ENCODE assay signal across 8 mouse cellular contexts in the genomic region with DNA sequence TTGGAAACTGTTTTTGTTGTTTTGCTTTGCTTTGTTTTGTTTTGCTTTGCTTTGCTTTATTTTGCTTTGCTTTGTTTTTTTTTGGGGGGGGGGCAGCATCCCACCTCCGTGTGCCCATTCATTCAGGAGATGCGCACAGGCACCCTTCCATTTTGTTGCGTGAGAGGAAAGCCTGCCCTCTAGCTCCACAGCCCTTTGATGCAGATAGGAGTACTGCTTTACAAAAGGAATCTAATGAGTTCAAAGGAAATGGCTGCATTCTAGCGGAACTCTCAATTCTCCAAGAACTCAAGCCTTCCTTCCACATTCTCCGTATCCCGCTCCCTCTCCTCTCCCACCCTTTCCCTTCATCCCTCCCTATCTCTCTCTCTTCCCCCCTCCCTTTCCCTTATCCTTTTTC.
DNase-seq lines count a peak whose midpoint lies in the region; ATAC-seq and TF ChIP-seq lines count a peak whose summit lies in the region.

No protein-coding gene starts in this region.

- H3K4me2 ChIP-seq in forebrain, embryonic 15.5 days (replicated peaks): peak overlapping the region; percentile 44
- peak overlapping the region; percentile 42 for H3K4me2 ChIP-seq in lung, embryonic 16.5 days (ENCODE audit: low read depth, low read length)

- TF ChIP-seq EP300 in MEL (IDR thresholded peaks at IDR 0.05; ENCODE audit: low read depth in 1 of 2, low read length in 2 of 2): no peak

- H3K27me3 ChIP-seq in MEL (ENCODE audit: control insufficient read depth in 1 of 2, insufficient read depth in 2 of 2, low read length in 2 of 2): no peaks in the 10 kb centered on the region
- no peaks in the 10 kb centered on the region for H3K27me3 ChIP-seq in forebrain, embryonic 15.5 days
- H3K27me3 ChIP-seq in lung, embryonic 16.5 days (ENCODE audit: control insufficient read depth, insufficient read depth, low read depth, low read length): no peaks in the 10 kb centered on the region
- no peaks in the 10 kb centered on the region for H3K27me3 ChIP-seq in kidney, adult 2 months (replicated peaks; ENCODE audit: control insufficient read depth, insufficient read depth, low read length)

- intact Hi-C loops in gastrocnemius, postnatal 14 days (cut with DNase I; ENCODE audit: low total_unique reads): no loop called here

- H3K9ac ChIP-seq in MEL (ENCODE audit: control insufficient read depth, low read depth, low read length, poor library complexity, severe bottlenecking): no peak overlapping the region
- peak overlapping the region; percentile 29; the same call in 1 of the 2 replicates for H3K9ac ChIP-seq in forebrain, embryonic 15.5 days (replicated peaks)
- no peak overlapping the region for H3K9ac ChIP-seq in lung, embryonic 16.5 days (ENCODE audit: low read length)

- no peak overlapping the region for H3K27ac ChIP-seq in MEL (ENCODE audit: control insufficient read depth, low read depth, low read length)
- no peak overlapping the region for H3K27ac ChIP-seq in forebrain, embryonic 15.5 days (replicated peaks)
- H3K27ac ChIP-seq in lung, embryonic 16.5 days (ENCODE audit: low read length): no peak overlapping the region
- no peak overlapping the region for H3K27ac ChIP-seq in kidney, adult 2 months (ENCODE audit: insufficient read depth, low read depth, low read length)

- TF ChIP-seq RAD21 in MEL (IDR thresholded peaks at IDR 0.05; ENCODE audit: low read depth, low read length): no peak; the same call in 1 of the 2 replicates

- no peaks in the 10 kb centered on the region for H3K79me2 ChIP-seq in MEL (ENCODE audit: control insufficient read depth, insufficient read depth, low read length, poor library complexity)

- no peak for ATAC-seq in forebrain, embryonic 15.5 days (replicated peaks)
- no peak for ATAC-seq in lung, embryonic 16.5 days (ENCODE audit: low read depth)

- peak; percentile 50 for DNase-seq in embryo, embryonic 10 days (ENCODE audit: low spot score)
- DNase-seq in embryo, embryonic 9.5 days (ENCODE audit: extremely low spot score): no peak
- peak; percentile 20 for DNase-seq in MEL (ENCODE audit: low read depth, low spot score)
- DNase-seq in gastrocnemius, postnatal 14 days: no peak
- no peak for DNase-seq in urinary bladder, postnatal 4 days (ENCODE audit: low spot score in 2 of 2)
- DNase-seq in kidney, adult 2 months: no peak

- no peak for TF ChIP-seq POLR2A in MEL (IDR thresholded peaks at IDR 0.05; ENCODE audit: control insufficient read depth in 1 of 2, insufficient read depth in 1 of 2, low read depth in 1 of 2, low read length in 2 of 2, poor library complexity in 1 of 2)
- no peak for TF ChIP-seq POLR2A in kidney, adult 2 months (IDR thresholded peaks at IDR 0.05; ENCODE audit: low read depth, low read length)

- TF ChIP-seq CTCF in MEL (IDR thresholded peaks at IDR 0.05 in 2 of 3, conservative IDR thresholded peaks at IDR 0.05 in 1 of 3; ENCODE audit: control insufficient read depth in 1 of 3, insufficient read depth in 1 of 3, low read depth in 2 of 3, low read length in 3 of 3, poor library complexity in 1 of 3, severe bottlenecking in 1 of 3): peak in 2 of 3 experiments; percentile 3 to 21; a peak in 1 of 6 replicates
- no peak for TF ChIP-seq CTCF in kidney, adult 2 months (conservative IDR thresholded peaks at IDR 0.05; ENCODE audit: insufficient read depth, insufficient read length, low read depth, low read length)

- H3K4me1 ChIP-seq in MEL (ENCODE audit: control insufficient read depth in 1 of 2, insufficient read depth in 2 of 2, low read length in 2 of 2): peaks cover 14 to 35% of the 10 kb centered on the region in 2 experiments
- peaks cover 8% of the 10 kb centered on the region for H3K4me1 ChIP-seq in forebrain, embryonic 15.5 days
- no peaks in the 10 kb centered on the region for H3K4me1 ChIP-seq in lung, embryonic 16.5 days (replicated peaks; ENCODE audit: control insufficient read depth, insufficient read depth, low read length)
- no peaks in the 10 kb centered on the region for H3K4me1 ChIP-seq in kidney, adult 2 months (ENCODE audit: control insufficient read depth, insufficient read depth, low read length)

- H3K36me3 ChIP-seq in MEL (ENCODE audit: control insufficient read depth in 1 of 2, insufficient read depth in 2 of 2, low read length in 2 of 2): peaks cover 0 to 18% of the 10 kb centered on the region in 2 experiments; a peak in 2 of 4 replicates
- H3K36me3 ChIP-seq in forebrain, embryonic 15.5 days: no peaks in the 10 kb centered on the region
- H3K36me3 ChIP-seq in lung, embryonic 16.5 days (ENCODE audit: control insufficient read depth, insufficient read depth, low read length): no peaks in the 10 kb centered on the region
- H3K36me3 ChIP-seq in kidney, adult 2 months (ENCODE audit: control insufficient read depth, insufficient read depth, low read length): no peaks in the 10 kb centered on the region

- no peaks in the 10 kb centered on the region for H3K9me3 ChIP-seq in MEL (replicated peaks; ENCODE audit: insufficient read depth, low read length)
- H3K9me3 ChIP-seq in forebrain, embryonic 15.5 days: no peaks in the 10 kb centered on the region
- H3K9me3 ChIP-seq in lung, embryonic 16.5 days (ENCODE audit: control insufficient read depth, low read length): no peaks in the 10 kb centered on the region

- H3K4me3 ChIP-seq in MEL (ENCODE audit: control insufficient read depth in 1 of 2, insufficient read depth in 1 of 2, low read depth in 2 of 2, low read length in 2 of 2): no peak overlapping the region
- H3K4me3 ChIP-seq in forebrain, embryonic 15.5 days: peak overlapping the region; percentile 19
- H3K4me3 ChIP-seq in lung, embryonic 16.5 days (ENCODE audit: low read length): no peak overlapping the region
- no peak overlapping the region for H3K4me3 ChIP-seq in kidney, adult 2 months (ENCODE audit: insufficient read depth, low read depth, low read length)

- WGBS in forebrain, embryonic 15.5 days: 7% methylated on average over 6 of the region's 6 CpGs
- 18% methylated on average over 6 of the region's 6 CpGs for WGBS in lung, embryonic 16.5 days
- 12% methylated on average over 6 of the region's 6 CpGs for WGBS in kidney, adult 2 months

TF ChIP-seq in MEL, 35 proteins besides CTCF, POLR2A, EP300 and RAD21:
- TF ChIP-seq GABPA (IDR thresholded peaks at IDR 0.05; ENCODE audit: low read depth, low read length): no peak
- no peak for TF ChIP-seq USF1 (IDR thresholded peaks at IDR 0.05; ENCODE audit: low read depth, low read length)
- TF ChIP-seq SIN3A (IDR thresholded peaks at IDR 0.05; ENCODE audit: low read length): no peak
- TF ChIP-seq HCFC1 (IDR thresholded peaks at IDR 0.05; ENCODE audit: low read depth, low read length): no peak
- TF ChIP-seq SMC3 (IDR thresholded peaks at IDR 0.05; ENCODE audit: low read depth, low read length): no peak
- no peak for TF ChIP-seq ZMIZ1 (IDR thresholded peaks at IDR 0.05; ENCODE audit: low read depth, low read length)
- TF ChIP-seq USF2 (IDR thresholded peaks at IDR 0.05; ENCODE audit: borderline replicate concordance in 1 of 2, insufficient read depth in 1 of 2, low read depth in 1 of 2, low read length in 2 of 2): no peak
- TF ChIP-seq NRF1 (IDR thresholded peaks at IDR 0.05; ENCODE audit: insufficient read depth, low read depth, low read length, poor library complexity, severe bottlenecking): no peak
- TF ChIP-seq MAFK (IDR thresholded peaks at IDR 0.05; ENCODE audit: borderline replicate concordance, low read depth, low read length): no peak
- TF ChIP-seq MAX (IDR thresholded peaks at IDR 0.05; ENCODE audit: low read length): no peak
- no peak for TF ChIP-seq KAT2A (conservative IDR thresholded peaks at IDR 0.05; ENCODE audit: low read depth, low read length)
- TF ChIP-seq E2F4 (IDR thresholded peaks at IDR 0.05; ENCODE audit: borderline replicate concordance, low read depth, low read length): no peak
- no peak for TF ChIP-seq UBTF (IDR thresholded peaks at IDR 0.05; ENCODE audit: borderline replicate concordance, insufficient read depth, low read depth, low read length)
- TF ChIP-seq ETS1 (IDR thresholded peaks at IDR 0.05; ENCODE audit: low read depth, low read length): no peak
- TF ChIP-seq ELF1 (IDR thresholded peaks at IDR 0.05; ENCODE audit: low read depth, low read length): no peak
- no peak for TF ChIP-seq POLR2AphosphoS2 (IDR thresholded peaks at IDR 0.05; ENCODE audit: low read length)
TF ChIP-seq in MEL: peak in this region for 0.

Comparison
In these comparisons a context has a peak if more than half of its experiments do, and no peak if none do; other contexts are left out.
1. DNase-seq: peak in embryo, embryonic 10 days (single experiment) and MEL (single experiment); none in embryo, embryonic 9.5 days (single experiment), gastrocnemius, postnatal 14 days (single experiment), urinary bladder, postnatal 4 days (0 of 2) and kidney, adult 2 months (single experiment).